Mouse (Mus musculus) cerebellum, adult 2 months (tissue): ENCODE data around the gene Stox2. TPM values are rescaled to one million over a fixed set of nuclear protein-coding genes. Genes with fewer than 3 reads are reported as not detected.

ENCODE experiments used
- DNase-seq, 2 experiments: peaks; one replicate each; pipeline ENCODE4 v3.0.0; 2021
- H3K27ac ChIP-seq: fragments of 200-500 bp; 2 replicates; pipeline ENCODE4 v1.5.1; 2012; ENCODE audit warnings: low read length, control low read depth, inconsistent platforms; ENCODE audit not compliant: insufficient read depth
- H3K27me3 ChIP-seq: fragments of 200-500 bp; 2 replicates; pipeline ENCODE4 v1.6.1; 2012; ENCODE audit warnings: inconsistent platforms, mild to moderate bottlenecking, low read length, moderate library complexity; ENCODE audit not compliant: control insufficient read depth, insufficient read depth
- H3K4me1 ChIP-seq: fragments of 200-500 bp; 2 replicates; pipeline ENCODE4 v1.6.1; 2011; ENCODE audit warnings: low read length; ENCODE audit not compliant: control insufficient read depth, insufficient read depth
- H3K4me3 ChIP-seq: fragments of 200-500 bp; replicated peaks from 2 replicates; pipeline ENCODE3; 2011; ENCODE audit warnings: mild to moderate bottlenecking, low read depth, low read length, control low read depth; ENCODE audit not compliant: insufficient read depth
- CTCF ChIP-seq: fragments of 200-500 bp; IDR thresholded peaks from 2 replicates; pipeline ENCODE4 v1.5.1; 2011; ENCODE audit warnings: low read depth, mild to moderate bottlenecking, control low read depth, low read length, moderate library complexity, borderline replicate concordance; ENCODE audit not compliant: insufficient read depth
- POLR2A ChIP-seq: fragments of 200-500 bp; IDR thresholded peaks from 2 replicates; pipeline ENCODE4 v1.6.1; 2011; ENCODE audit warnings: low read length, control low read depth, borderline replicate concordance; ENCODE audit not compliant: insufficient read depth
- WGBS: fragments of 180-500 bp; shearing (Covaris S2); methylation state at CpG from one replicate; pipeline ENCODE4 v1.1.7; 2018; 5-methylcytosine and 5-hydroxymethylcytosine counted together
- polyA plus RNA-seq: library from polyadenylated mRNA; depleted of rRNA; stranded (reverse); fragments of >200 nt; gene quantifications from 2 replicates; pipeline ENCODE4 v1.2.3, GENCODE M21; 2012

Gene Stox2
- polyA plus RNA-seq, 1 experiment = 19.3 TPM

DNA sequence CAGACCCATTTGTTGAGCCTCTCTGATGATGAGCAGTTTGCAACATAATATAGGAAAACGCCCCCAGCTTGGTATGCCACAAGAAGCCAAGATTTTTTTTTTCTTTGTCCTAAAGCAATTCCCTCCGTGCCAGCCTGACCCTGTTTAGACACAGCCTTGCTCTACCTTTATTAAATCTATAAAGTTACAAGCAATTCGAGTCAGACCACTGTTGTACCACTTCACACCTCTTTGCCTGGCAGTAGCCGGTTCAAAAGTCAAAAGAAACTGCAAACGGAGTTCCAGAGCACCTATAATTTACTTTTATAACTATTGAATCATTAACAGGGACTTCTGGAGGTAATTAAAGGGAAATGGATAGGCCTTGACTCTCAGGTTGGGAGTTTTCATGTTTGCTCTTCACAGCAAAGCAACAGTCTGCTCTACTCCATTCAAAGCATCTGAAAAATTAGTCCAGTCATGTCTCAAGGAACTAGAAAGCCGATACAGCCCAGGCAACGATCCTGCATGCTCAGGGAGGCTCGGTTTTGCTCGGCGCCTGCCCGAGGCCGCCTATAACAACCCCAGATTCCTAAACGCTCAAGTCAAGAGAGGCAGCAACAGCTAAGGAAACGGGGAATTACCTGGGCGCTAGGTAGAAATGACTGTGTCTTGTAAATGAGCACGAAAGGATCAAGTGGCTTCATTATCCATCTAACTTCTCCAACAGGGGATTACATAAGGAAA, 77.0 kb downstream of the Stox2 start:
- 87% methylated on average over 16 of the region's 16 CpGs for WGBS
- TF ChIP-seq CTCF (no peak), POLR2A (no peak)

DNA sequence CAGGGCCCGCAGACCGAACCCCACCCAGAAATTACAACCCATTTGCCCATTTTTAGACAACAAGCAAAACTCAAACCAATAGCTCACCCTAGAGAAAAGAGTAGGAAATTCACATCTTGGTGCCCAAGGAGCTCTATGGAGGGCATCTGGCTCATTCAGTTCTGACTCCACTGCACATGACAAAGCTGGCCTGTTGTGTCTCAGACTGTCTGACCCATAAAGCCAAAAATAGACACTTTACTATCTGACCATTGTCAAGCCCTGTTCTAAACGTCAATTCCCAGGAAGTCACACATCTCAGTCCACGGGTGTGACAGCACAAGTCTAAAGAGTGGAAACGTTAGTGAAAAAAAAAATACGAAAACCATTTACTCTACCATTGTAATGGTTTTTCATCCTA, 79.1 kb downstream of the Stox2 start:
- 75% methylated on average over 6 of the region's 6 CpGs for WGBS
- Histone ChIP-seq H3K27ac (no peak overlapping the region), H3K4me3 (no peak overlapping the region), H3K27me3 (no peaks in the 10 kb centered on the region), H3K4me1 (no peaks in the 10 kb centered on the region)
- no peak for TF ChIP-seq POLR2A
- no peak for TF ChIP-seq CTCF
- DNase-seq = no peak

More for the DNA sequence above, 77.0 kb downstream of the Stox2 start:
- H3K27me3 ChIP-seq = no peaks in the 10 kb centered on the region
- DNase-seq = no peak
- H3K27ac ChIP-seq = no peak overlapping the region
- H3K4me3 ChIP-seq = no peak overlapping the region
- no peaks in the 10 kb centered on the region for H3K4me1 ChIP-seq

DNA sequence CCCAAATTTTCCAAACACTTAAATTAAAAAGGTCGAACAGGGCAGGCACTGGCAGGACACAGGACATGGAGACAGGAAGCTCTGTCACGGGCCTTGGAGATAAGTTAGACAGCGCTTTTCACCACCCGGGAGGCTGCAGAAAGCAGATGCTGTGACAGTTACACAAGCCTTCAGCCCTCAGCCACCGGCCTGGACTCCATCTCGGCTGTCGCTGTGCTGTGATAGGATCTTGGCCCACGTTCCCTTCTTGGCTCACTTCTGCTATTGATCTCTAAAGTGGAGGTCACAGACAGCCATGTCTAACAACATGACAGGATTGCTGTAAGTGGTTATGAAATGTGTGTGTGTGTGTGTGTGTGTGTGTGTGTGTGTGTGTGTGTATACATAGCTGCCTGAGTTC, 82.9 kb downstream of the Stox2 start:
- Histone ChIP-seq H3K4me1 (no peaks in the 10 kb centered on the region), H3K4me3 (no peak overlapping the region), H3K27me3 (no peaks in the 10 kb centered on the region), H3K27ac (no peak overlapping the region)
- WGBS = 17% methylated on average over 8 of the region's 8 CpGs
- TF ChIP-seq CTCF (no peak), POLR2A (no peak)
- no peak for DNase-seq

DNA sequence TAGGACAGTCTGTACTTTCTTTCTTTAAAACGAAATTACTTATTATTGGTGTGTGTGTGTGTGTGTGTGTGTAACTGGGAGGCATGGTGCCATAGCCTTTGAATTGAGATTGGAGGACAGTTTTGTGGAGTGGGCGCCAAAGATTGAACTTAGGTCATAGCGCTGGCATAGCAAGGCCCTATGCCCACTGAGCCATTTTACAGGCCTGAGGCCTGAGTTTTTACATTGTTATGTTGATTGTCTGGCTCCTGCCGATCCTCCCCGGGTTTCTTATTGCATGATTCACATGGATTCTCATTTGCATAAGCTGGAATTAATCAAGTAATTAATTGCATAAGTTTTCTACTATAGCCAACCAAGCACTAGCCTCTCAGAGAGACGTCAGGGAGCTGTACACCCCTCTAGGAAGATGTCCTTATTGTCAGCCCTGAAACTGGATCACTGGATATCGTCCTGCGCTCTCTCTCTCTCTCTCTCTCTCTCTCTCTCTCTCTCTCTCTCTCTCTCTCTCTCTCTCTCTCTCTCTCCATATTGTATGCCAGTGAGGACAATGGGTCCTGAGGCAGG, 90.7 kb downstream of the Stox2 start:
- Histone ChIP-seq H3K27me3 (no peaks in the 10 kb centered on the region), H3K27ac (no peak overlapping the region), H3K4me3 (no peak overlapping the region), H3K4me1 (no peaks in the 10 kb centered on the region)
- WGBS = 60% methylated on average over 8 of the region's 8 CpGs
- TF ChIP-seq CTCF (no peak), POLR2A (no peak)
- DNase-seq = no peak

DNA sequence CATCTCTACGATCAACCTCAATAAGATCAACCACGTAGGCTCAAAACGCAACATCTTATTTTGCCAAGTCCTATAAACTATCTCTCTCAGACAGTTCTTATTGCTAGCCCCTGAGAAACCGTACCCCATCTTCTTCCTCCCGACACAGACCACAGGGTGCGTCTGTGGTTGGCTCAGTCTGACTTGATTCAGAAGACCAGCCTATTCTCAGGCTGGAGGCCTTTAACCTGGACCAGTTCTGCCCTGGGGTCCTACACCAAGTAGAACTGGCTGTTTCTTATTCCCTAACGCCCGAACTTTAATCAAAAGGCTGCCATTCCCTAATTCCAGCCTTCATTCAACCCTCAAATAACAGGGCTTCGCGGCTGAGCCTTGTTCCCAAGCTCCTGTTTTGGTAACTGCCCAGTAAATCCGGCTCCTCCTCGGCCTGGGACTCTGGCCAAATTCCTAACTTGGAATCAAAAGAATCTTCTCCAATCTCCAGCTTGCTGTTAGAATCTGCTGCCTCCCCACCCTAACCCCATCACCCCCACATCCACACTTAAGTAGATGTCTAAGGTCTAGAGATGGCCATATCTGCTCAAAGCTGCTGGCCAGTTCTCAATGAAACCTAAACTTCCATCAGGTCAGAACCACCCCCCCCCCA, 91.5 kb downstream of the Stox2 start:
- H3K27ac ChIP-seq = no peak overlapping the region
- no peak overlapping the region for H3K4me3 ChIP-seq
- 35% methylated on average over 12 of the region's 12 CpGs for WGBS
- no peaks in the 10 kb centered on the region for H3K27me3 ChIP-seq
- H3K4me1 ChIP-seq = no peaks in the 10 kb centered on the region
- TF ChIP-seq CTCF (no peak), POLR2A (no peak)
- no peak for DNase-seq

DNA sequence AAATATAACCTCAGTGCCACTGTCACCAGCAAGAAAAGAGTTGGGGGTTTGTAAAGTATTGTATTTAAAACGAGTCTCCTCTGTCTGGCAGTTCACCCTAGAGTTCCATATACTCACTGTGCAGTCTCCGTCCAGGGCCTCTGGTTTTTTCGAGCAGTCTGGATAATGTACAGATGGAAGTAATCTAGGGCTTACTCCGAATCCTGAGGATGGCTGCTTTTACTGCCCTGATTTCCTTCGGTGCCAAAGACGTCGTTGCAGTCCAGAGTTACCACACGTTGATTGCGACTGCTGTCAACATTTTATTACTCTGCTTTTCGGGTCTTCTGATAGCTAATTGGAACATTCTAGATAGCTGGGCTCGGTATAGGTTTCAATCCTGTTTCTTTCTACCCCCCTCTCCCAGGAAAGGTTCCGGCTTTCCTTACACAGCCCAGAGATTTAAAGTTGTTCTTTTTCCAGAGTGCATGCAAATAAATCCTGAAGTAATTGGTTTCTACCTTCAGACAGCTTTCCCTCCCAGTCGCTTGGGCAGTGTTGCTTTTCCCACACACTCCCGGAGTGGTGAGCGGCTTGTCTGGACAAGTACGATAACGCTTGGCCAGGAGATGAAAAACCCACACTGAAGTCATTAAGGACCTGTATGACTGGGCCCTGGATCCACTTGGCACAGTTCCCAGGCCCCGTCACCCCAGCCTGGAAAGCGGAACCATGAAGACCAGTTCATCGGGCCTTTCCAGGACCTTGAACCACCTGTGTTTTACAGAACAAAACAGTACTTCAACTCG, 94.1 kb downstream of the Stox2 start:
- 54% methylated on average over 21 of the region's 21 CpGs for WGBS
- Histone ChIP-seq H3K27ac (no peak overlapping the region), H3K27me3 (no peaks in the 10 kb centered on the region), H3K4me3 (no peak overlapping the region), H3K4me1 (no peaks in the 10 kb centered on the region)
- DNase-seq = no peak
- TF ChIP-seq POLR2A = no peak
- no peak for TF ChIP-seq CTCF

DNA sequence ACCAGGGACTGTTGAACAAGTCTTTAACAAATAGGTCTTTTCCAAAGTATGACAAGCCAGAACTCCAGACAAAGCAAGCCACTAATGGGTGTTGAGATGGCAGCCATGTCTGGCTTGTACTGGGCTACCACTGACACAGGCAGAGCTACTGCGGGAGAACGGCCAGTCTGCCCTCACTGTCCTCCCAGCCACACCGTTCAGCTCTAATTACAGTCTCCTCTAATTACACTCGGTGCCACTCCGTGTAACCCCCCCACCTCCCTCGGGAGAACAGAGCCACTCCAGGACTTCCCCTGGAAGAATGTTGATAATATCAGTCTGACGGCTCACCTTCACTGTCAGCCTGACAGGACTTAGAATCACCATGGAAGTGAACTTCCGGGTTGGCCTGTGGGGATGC, 97.1 kb downstream of the Stox2 start:
- Histone ChIP-seq H3K4me1 (no peaks in the 10 kb centered on the region), H3K4me3 (no peak overlapping the region), H3K27ac (no peak overlapping the region), H3K27me3 (no peaks in the 10 kb centered on the region)
- no peak for DNase-seq
- no peak for TF ChIP-seq POLR2A
- no peak for TF ChIP-seq CTCF
- WGBS = 71% methylated on average over 8 of the region's 8 CpGs

DNA sequence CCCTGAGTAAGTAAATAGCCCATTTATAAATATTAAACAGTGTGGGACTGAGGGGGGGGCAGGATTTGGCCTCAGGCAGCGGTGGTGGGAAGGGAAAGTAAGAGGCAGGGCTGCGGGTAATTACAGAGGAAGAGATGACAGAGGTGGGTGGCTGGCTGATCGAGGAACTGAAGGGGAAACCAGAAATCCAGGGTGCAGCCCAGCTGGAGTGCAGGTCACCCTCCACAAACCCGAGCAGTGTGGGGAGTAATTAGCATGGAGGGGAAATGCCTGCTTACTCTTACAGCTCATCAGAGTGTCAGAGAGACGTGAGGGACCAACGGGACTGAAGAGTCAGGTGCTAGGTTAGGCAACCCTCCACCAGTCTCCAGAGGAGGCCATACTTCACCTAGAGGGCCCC, 98.4 kb downstream of the Stox2 start:
- DNase-seq = no peak
- Histone ChIP-seq H3K27me3 (no peaks in the 10 kb centered on the region), H3K27ac (no peak overlapping the region), H3K4me1 (no peaks in the 10 kb centered on the region), H3K4me3 (no peak overlapping the region)
- WGBS = 60% methylated on average over 6 of the region's 6 CpGs
- no peak for TF ChIP-seq POLR2A
- TF ChIP-seq CTCF = no peak
